Mouse (Mus musculus): Measurements from ENCODE around the gene Mturn. TPM values are rescaled to one million over a fixed set of nuclear protein-coding genes. Genes with fewer than 3 reads are reported as not detected.

The Mturn gene
- polyA plus RNA-seq, 1 experiment from 2014 or later: 103 TPM

- Histone ChIP-seq H3K27ac (no peak overlapping the region), H3K4me2 (no peak overlapping the region), H3K9ac (no peak overlapping the region), H3K36me3 (replicated peaks) (no peaks in the 10 kb centered on the region), H3K4me3 (no peak overlapping the region), H3K27me3 (replicated peaks) (no peaks in the 10 kb centered on the region), H3K4me1 (peaks cover 5% of the 10 kb centered on the region), H3K9me3 (no peaks in the 10 kb centered on the region)
- 30% methylated on average over 14 of the region's 14 CpGs for WGBS
- ATAC-seq (replicated peaks): 0 out of 2 replicates have a peak, but pooled peaks have one; percentile 27
Observed at GRCm38 (mm10) chr6:54719686-54720310, 38.4 kb downstream of the Mturn start.

DNA sequence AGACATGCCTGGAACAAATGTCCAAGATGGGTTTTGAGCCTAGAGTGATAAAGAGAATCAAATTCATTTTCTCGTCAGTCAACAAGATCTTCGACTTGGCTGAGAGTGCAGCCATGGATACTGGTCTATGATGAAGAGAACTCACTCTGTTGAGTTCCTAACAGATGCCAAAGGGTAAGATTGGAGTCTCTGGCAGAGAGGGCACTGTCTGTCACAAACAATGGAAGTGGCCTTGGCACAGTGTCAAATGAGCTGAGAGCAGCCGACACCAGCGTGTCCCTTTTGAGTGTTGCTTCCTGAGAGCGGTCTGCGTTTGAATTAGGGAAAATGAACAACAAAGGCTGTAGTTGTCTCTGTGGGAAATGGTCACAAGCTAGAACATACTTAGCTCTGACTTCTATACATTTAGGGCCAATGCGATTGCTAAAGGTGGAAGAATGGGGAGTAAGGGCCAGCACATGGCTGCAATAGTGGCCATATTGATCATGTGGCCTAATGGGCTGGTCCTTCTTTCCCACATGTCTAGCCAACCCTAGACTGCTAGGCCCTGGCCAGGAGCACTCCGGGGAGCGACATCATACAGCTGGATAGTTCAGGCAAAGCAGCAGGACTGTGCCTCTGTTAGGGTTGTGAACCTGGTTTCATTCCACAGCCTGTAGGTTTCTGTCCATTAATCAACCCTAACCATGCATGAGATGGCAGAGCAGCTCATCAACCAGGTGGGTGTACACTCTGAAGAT, 39.3 kb downstream of the Mturn start:
- H3K36me3 ChIP-seq (replicated peaks): no peaks in the 10 kb centered on the region
- peaks cover 5% of the 10 kb centered on the region for H3K4me1 ChIP-seq
- H3K27me3 ChIP-seq (replicated peaks): no peaks in the 10 kb centered on the region
- H3K4me2 ChIP-seq: no peak overlapping the region
- no peak overlapping the region for H3K9ac ChIP-seq
- no peaks in the 10 kb centered on the region for H3K9me3 ChIP-seq
- H3K4me3 ChIP-seq: no peak overlapping the region
- WGBS: 65% methylated on average over 9 of the region's 9 CpGs
- peak; percentile 33; the same call in 1 of the 2 replicates for ATAC-seq (replicated peaks)
- H3K27ac ChIP-seq: no peak overlapping the region

DNA sequence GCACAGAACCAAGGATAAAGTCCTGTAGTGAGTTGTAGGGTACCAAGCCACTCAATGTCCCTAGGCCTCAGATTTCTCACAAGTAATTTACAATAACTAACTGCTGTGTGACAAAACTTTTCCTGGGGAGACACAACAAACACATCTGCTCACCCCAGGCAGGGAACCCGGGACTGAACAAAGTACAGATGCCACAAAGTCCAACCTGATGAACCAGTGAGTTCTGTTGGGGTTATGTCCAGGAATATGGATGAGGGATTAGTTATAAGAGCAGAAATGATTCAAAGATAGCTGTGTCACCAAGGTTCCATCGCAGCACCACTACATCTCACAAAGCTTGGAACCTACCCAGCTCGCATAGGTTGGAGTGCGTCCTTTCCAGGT, 39.8 kb downstream of the Mturn start:
- no peak for ATAC-seq (replicated peaks)
- Histone ChIP-seq H3K4me3 (no peak overlapping the region), H3K27ac (no peak overlapping the region), H3K9ac (no peak overlapping the region), H3K36me3 (replicated peaks) (no peaks in the 10 kb centered on the region), H3K27me3 (replicated peaks) (no peaks in the 10 kb centered on the region), H3K4me1 (peaks cover 5% of the 10 kb centered on the region), H3K9me3 (no peaks in the 10 kb centered on the region), H3K4me2 (no peak overlapping the region)
- WGBS: 94% methylated on average over 4 of the region's 4 CpGs

DNA sequence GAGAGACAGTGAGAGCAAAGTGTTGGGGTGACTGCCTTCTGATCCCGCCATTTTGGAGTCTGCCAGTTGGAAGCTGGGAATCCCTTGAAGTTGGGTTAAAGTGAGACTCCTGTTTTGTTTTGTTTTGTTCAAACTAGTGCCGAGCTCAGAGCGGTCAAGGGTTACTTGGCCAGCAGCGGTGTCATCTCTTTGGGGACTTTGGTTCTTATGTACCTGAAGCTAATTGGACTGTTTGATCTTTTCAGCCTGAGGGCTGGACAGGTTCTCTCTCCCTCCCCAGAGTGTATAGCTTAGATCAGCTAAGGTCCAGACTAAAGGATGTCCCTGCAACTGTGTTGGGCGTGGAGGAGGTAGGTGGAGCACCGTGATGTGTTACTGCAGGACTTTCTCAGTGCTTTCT, 44.9 kb downstream of the Mturn start:
- ATAC-seq (replicated peaks): no peak
- WGBS: 85% methylated on average over 6 of the region's 6 CpGs
- Histone ChIP-seq H3K27ac (no peak overlapping the region), H3K9ac (no peak overlapping the region), H3K27me3 (replicated peaks) (no peaks in the 10 kb centered on the region), H3K4me1 (no peaks in the 10 kb centered on the region), H3K9me3 (no peaks in the 10 kb centered on the region), H3K4me3 (no peak overlapping the region), H3K4me2 (no peak overlapping the region), H3K36me3 (replicated peaks) (no peaks in the 10 kb centered on the region)

DNA sequence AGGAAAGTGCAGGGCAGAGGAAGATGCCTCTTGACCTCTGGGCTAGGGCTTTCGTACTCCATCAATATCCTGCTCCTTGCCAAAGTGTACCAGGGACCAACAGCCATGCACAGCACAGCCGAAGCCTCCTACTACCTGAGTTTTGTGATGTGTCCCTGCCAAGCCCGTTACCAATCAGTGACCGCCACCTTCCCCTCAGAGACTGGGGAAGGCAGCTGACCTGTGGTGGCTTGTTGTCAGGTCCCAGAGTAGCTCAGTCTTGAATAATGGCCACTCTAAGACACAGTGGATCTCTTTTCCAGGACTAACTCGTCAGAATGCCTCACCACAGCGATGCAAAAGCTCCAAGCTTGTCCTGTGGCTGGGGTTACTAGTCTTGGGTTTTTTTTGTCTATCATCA, 45.4 kb downstream of the Mturn start:
- no peak overlapping the region for H3K4me2 ChIP-seq
- H3K36me3 ChIP-seq (replicated peaks): no peaks in the 10 kb centered on the region
- H3K9ac ChIP-seq: no peak overlapping the region
- no peak overlapping the region for H3K4me3 ChIP-seq
- no peak for ATAC-seq (replicated peaks)
- H3K4me1 ChIP-seq: no peaks in the 10 kb centered on the region
- H3K27ac ChIP-seq: no peak overlapping the region
- 83% methylated on average over 6 of the region's 6 CpGs for WGBS
- H3K27me3 ChIP-seq (replicated peaks): no peaks in the 10 kb centered on the region
- H3K9me3 ChIP-seq: no peaks in the 10 kb centered on the region

GRCm38 (mm10) chr6:54727416-54727815, 46.0 kb downstream of the Mturn start:
- 91% methylated on average over 5 of the region's 5 CpGs for WGBS
- Histone ChIP-seq H3K4me3 (no peak overlapping the region), H3K27ac (no peak overlapping the region), H3K9ac (no peak overlapping the region), H3K27me3 (replicated peaks) (no peaks in the 10 kb centered on the region), H3K4me1 (no peaks in the 10 kb centered on the region), H3K4me2 (no peak overlapping the region), H3K9me3 (no peaks in the 10 kb centered on the region), H3K36me3 (replicated peaks) (no peaks in the 10 kb centered on the region)
- ATAC-seq (replicated peaks): no peak

- WGBS: 72% methylated on average over 2 of the region's 2 CpGs
- H3K27ac ChIP-seq: no peak overlapping the region
- no peaks in the 10 kb centered on the region for H3K9me3 ChIP-seq
- no peaks in the 10 kb centered on the region for H3K27me3 ChIP-seq (replicated peaks)
- no peak overlapping the region for H3K4me3 ChIP-seq
- H3K4me1 ChIP-seq: no peaks in the 10 kb centered on the region
- ATAC-seq (replicated peaks): no peak
- H3K9ac ChIP-seq: no peak overlapping the region
- H3K4me2 ChIP-seq: no peak overlapping the region
- no peaks in the 10 kb centered on the region for H3K36me3 ChIP-seq (replicated peaks)
Observed at GRCm38 (mm10) chr6:54729451-54730105, 48.2 kb downstream of the Mturn start.

GRCm38 (mm10) chr6:54731726-54732125, 50.3 kb downstream of the Mturn start:
- Histone ChIP-seq H3K4me3 (no peak overlapping the region), H3K27ac (no peak overlapping the region), H3K36me3 (replicated peaks) (no peaks in the 10 kb centered on the region), H3K9ac (no peak overlapping the region), H3K27me3 (replicated peaks) (no peaks in the 10 kb centered on the region), H3K4me1 (no peaks in the 10 kb centered on the region), H3K9me3 (no peaks in the 10 kb centered on the region), H3K4me2 (no peak overlapping the region)
- no peak for ATAC-seq (replicated peaks)
- WGBS: 84% methylated on average over 3 of the region's 3 CpGs

DNA sequence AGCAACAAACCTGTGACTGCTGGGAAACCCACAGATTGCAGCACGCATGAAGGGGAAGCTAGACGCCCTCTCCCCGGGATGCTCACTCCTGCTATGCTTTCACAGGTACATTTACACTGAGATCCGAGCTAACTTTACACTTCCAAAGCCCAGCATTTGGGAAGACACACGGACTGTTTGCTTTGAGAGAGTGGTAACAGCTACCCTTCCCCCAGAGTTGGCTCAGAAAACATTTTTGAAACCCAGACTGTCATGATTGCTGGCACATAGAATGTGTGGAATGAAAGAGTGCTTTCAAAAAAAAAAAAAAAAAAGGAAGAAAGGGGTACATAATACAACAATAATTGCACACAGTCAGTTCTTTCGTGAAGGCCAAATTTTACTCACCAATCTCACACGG, 51.3 kb downstream of the Mturn start:
- ATAC-seq (replicated peaks): no peak
- Histone ChIP-seq H3K9me3 (no peaks in the 10 kb centered on the region), H3K36me3 (replicated peaks) (no peaks in the 10 kb centered on the region), H3K4me1 (no peaks in the 10 kb centered on the region), H3K27ac (no peak overlapping the region), H3K9ac (no peak overlapping the region), H3K4me3 (no peak overlapping the region), H3K27me3 (replicated peaks) (no peaks in the 10 kb centered on the region), H3K4me2 (no peak overlapping the region)
- WGBS: 67% methylated on average over 7 of the region's 7 CpGs

GRCm38 (mm10) chr6:54736126-54736525, 54.7 kb downstream of the Mturn start:
- no peaks in the 10 kb centered on the region for H3K36me3 ChIP-seq (replicated peaks)
- no peak overlapping the region for H3K27ac ChIP-seq
- 70% methylated on average over 9 of the region's 9 CpGs for WGBS
- ATAC-seq (replicated peaks): no peak
- no peaks in the 10 kb centered on the region for H3K27me3 ChIP-seq (replicated peaks)
- H3K9me3 ChIP-seq: no peaks in the 10 kb centered on the region
- no peak overlapping the region for H3K4me3 ChIP-seq
- H3K4me1 ChIP-seq: no peaks in the 10 kb centered on the region
- H3K4me2 ChIP-seq: no peak overlapping the region
- no peak overlapping the region for H3K9ac ChIP-seq

GRCm38 (mm10) chr6:54737255-54737654, 55.8 kb downstream of the Mturn start:
- H3K36me3 ChIP-seq (replicated peaks): no peaks in the 10 kb centered on the region
- H3K9ac ChIP-seq: no peak overlapping the region
- no peaks in the 10 kb centered on the region for H3K9me3 ChIP-seq
- H3K27ac ChIP-seq: no peak overlapping the region
- H3K4me1 ChIP-seq: no peaks in the 10 kb centered on the region
- 89% methylated on average over 3 of the region's 3 CpGs for WGBS
- H3K4me2 ChIP-seq: no peak overlapping the region
- no peak overlapping the region for H3K4me3 ChIP-seq
- H3K27me3 ChIP-seq (replicated peaks): no peaks in the 10 kb centered on the region
- ATAC-seq (replicated peaks): no peak

DNA sequence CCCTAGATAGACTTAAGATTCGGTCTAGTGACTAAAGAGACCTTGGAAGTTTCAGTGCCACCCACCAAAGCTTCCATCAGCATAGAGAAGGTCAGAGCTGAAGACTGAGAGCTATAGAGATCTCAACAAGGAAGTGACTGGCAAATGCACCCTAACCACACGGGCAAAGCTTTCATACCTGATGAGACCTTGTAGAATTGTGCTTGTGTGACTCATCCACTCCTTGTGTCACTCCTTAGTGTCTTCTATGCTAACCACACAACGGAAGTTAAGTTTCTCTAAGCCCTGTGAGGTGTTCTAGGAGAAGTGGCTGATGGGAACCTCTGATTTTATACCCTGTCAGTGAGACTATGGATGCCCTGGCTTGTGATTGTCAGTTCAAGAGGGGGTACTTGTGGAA, 56.3 kb downstream of the Mturn start:
- no peaks in the 10 kb centered on the region for H3K27me3 ChIP-seq (replicated peaks)

More for the DNA sequence above, 56.3 kb downstream of the Mturn start:
- Histone ChIP-seq H3K36me3 (replicated peaks) (no peaks in the 10 kb centered on the region), H3K4me2 (no peak overlapping the region), H3K27ac (no peak overlapping the region), H3K9ac (no peak overlapping the region), H3K4me1 (no peaks in the 10 kb centered on the region), H3K4me3 (no peak overlapping the region), H3K9me3 (no peaks in the 10 kb centered on the region)
- 89% methylated on average over 3 of the region's 3 CpGs for WGBS
- ATAC-seq (replicated peaks): no peak

Measured in midbrain, embryonic 15.5 days (tissue).